Mouse (Mus musculus) midbrain, embryonic 13.5 days (tissue): ENCODE measurements around the gene Cradd. TPM values are rescaled to one million over a fixed set of nuclear protein-coding genes. Genes with fewer than 3 reads are reported as not detected.
A peak's percentile ranks its signal among the peaks of the same experiment; 100 is the strongest.

Experiments
- ATAC-seq: fragments of 200-750 bp; cut with Nextera tagmentation; 2 replicates; pipeline ENCODE4 v1.8.0; 2017; ENCODE audit warnings: mild to moderate bottlenecking, moderate TSS enrichment, moderate library complexity
- H3K27ac ChIP-seq: fragments of 300-500 bp; sonication (generic); 2 replicates; pipeline ENCODE4 v1.5.1; 2015; ENCODE audit warnings: inconsistent platforms, mild to moderate bottlenecking, moderate library complexity
- H3K27me3 ChIP-seq: fragments of 300-500 bp; sonication (generic); 2 replicates; pipeline ENCODE4 v1.6.1; 2015; ENCODE audit warnings: mild to moderate bottlenecking, inconsistent platforms
- H3K36me3 ChIP-seq: fragments of 300-500 bp; sonication (generic); 2 replicates; pipeline ENCODE4 v1.6.1; 2015; ENCODE audit warnings: mild to moderate bottlenecking, inconsistent platforms
- H3K4me1 ChIP-seq: fragments of 300-500 bp; sonication (generic); replicated peaks from 2 replicates; pipeline ENCODE4 v1.6.1; 2015; ENCODE audit warnings: inconsistent platforms
- H3K4me2 ChIP-seq: fragments of 300-500 bp; sonication (generic); replicated peaks from 2 replicates; pipeline ENCODE4 v1.6.1; 2015; ENCODE audit warnings: moderate library complexity, mild to moderate bottlenecking, inconsistent platforms
- H3K4me3 ChIP-seq: fragments of 300-500 bp; sonication (generic); replicated peaks from 2 replicates; pipeline ENCODE4 v1.5.1; 2015; ENCODE audit warnings: mild to moderate bottlenecking, inconsistent platforms
- H3K9ac ChIP-seq: fragments of 300-500 bp; sonication (generic); replicated peaks from 2 replicates; pipeline ENCODE4 v1.6.1; 2015; ENCODE audit warnings: mild to moderate bottlenecking, inconsistent platforms
- H3K9me3 ChIP-seq: fragments of 300-500 bp; sonication (generic); 2 replicates; pipeline ENCODE4 v1.6.1; 2016; ENCODE audit warnings: mild to moderate bottlenecking, inconsistent platforms
- WGBS: fragments of 180-500 bp; shearing (Covaris S2); methylation state at CpG from one replicate; pipeline ENCODE4 v1.1.7; 2015; 5-methylcytosine and 5-hydroxymethylcytosine counted together
- polyA plus RNA-seq: library from polyadenylated mRNA; unstranded; fragments of >200 nt; fragmentation: Nextera tagmentation; extraction: Ambion mirVana; gene quantifications from 2 replicates; pipeline ENCODE4 v1.2.1, GENCODE M21; 2015

The Cradd gene
- polyA plus RNA-seq, 1 experiment from 2014 or later: 10.7 TPM

GRCm38 (mm10) chr10:95299808-95300133, 24.2 kb downstream of the Cradd start:
- Histone ChIP-seq H3K4me1 (peaks cover 17% of the 10 kb centered on the region), H3K4me3 (no peak overlapping the region), H3K27me3 (no peaks in the 10 kb centered on the region), H3K27ac (no peak overlapping the region), H3K36me3 (no peaks in the 10 kb centered on the region), H3K9me3 (no peaks in the 10 kb centered on the region), H3K4me2 (no peak overlapping the region), H3K9ac (no peak overlapping the region)
- no peak for ATAC-seq
- WGBS: 88% methylated on average over 7 of the region's 7 CpGs

GRCm38 (mm10) chr10:95299010-95299807, 24.7 kb downstream of the Cradd start:
- no peak for ATAC-seq
- WGBS: 81% methylated on average over 18 of the region's 18 CpGs
- peaks cover 17% of the 10 kb centered on the region for H3K4me1 ChIP-seq
- no peaks in the 10 kb centered on the region for H3K9me3 ChIP-seq
- no peak overlapping the region for H3K9ac ChIP-seq
- no peak overlapping the region for H3K4me2 ChIP-seq
- no peak overlapping the region for H3K27ac ChIP-seq
- no peak overlapping the region for H3K4me3 ChIP-seq
- H3K36me3 ChIP-seq: no peaks in the 10 kb centered on the region
- H3K27me3 ChIP-seq: no peaks in the 10 kb centered on the region

- Histone ChIP-seq H3K4me1 (peaks cover 17% of the 10 kb centered on the region), H3K4me2 (no peak overlapping the region), H3K4me3 (no peak overlapping the region), H3K9ac (no peak overlapping the region), H3K9me3 (no peaks in the 10 kb centered on the region), H3K27me3 (no peaks in the 10 kb centered on the region), H3K27ac (no peak overlapping the region), H3K36me3 (no peaks in the 10 kb centered on the region)
- ATAC-seq: no peak
- 88% methylated on average over 6 of the region's 6 CpGs for WGBS
These were observed 25.4 kb downstream of the Cradd start for GRCm38 (mm10) chr10:95298504-95298903.

- Histone ChIP-seq H3K4me3 (no peak overlapping the region), H3K27ac (no peak overlapping the region), H3K27me3 (no peaks in the 10 kb centered on the region), H3K4me2 (no peak overlapping the region), H3K4me1 (peaks cover 17% of the 10 kb centered on the region), H3K9me3 (no peaks in the 10 kb centered on the region), H3K9ac (no peak overlapping the region), H3K36me3 (no peaks in the 10 kb centered on the region)
- 0 out of 2 replicates have a peak, but pooled peaks have one; percentile 27 for ATAC-seq
- WGBS: 69% methylated on average over 9 of the region's 9 CpGs
These were observed 26.2 kb downstream of the Cradd start for GRCm38 (mm10) chr10:95297690-95298104.

GRCm38 (mm10) chr10:95297024-95297423, 26.9 kb downstream of the Cradd start:
- H3K36me3 ChIP-seq: no peaks in the 10 kb centered on the region
- H3K4me3 ChIP-seq: no peak overlapping the region
- 86% methylated on average over 11 of the region's 11 CpGs for WGBS
- no peak overlapping the region for H3K9ac ChIP-seq
- H3K9me3 ChIP-seq: no peaks in the 10 kb centered on the region
- no peaks in the 10 kb centered on the region for H3K27me3 ChIP-seq
- no peak overlapping the region for H3K4me2 ChIP-seq
- peaks cover 12% of the 10 kb centered on the region for H3K4me1 ChIP-seq
- no peak for ATAC-seq
- H3K27ac ChIP-seq: no peak overlapping the region

GRCm38 (mm10) chr10:95293261-95293660, 30.7 kb downstream of the Cradd start:
- H3K27ac ChIP-seq: no peak overlapping the region
- no peak overlapping the region for H3K4me2 ChIP-seq
- ATAC-seq: no peak
- H3K36me3 ChIP-seq: no peaks in the 10 kb centered on the region
- 94% methylated on average over 8 of the region's 8 CpGs for WGBS
- H3K4me1 ChIP-seq: peaks cover 12% of the 10 kb centered on the region
- H3K4me3 ChIP-seq: no peak overlapping the region
- H3K27me3 ChIP-seq: no peaks in the 10 kb centered on the region
- no peaks in the 10 kb centered on the region for H3K9me3 ChIP-seq
- no peak overlapping the region for H3K9ac ChIP-seq

- H3K4me2 ChIP-seq: no peak overlapping the region
- ATAC-seq: no peak
- 93% methylated on average over 5 of the region's 5 CpGs for WGBS
- no peak overlapping the region for H3K27ac ChIP-seq
- no peaks in the 10 kb centered on the region for H3K9me3 ChIP-seq
- H3K36me3 ChIP-seq: no peaks in the 10 kb centered on the region
- H3K27me3 ChIP-seq: no peaks in the 10 kb centered on the region
- no peak overlapping the region for H3K4me3 ChIP-seq
- H3K4me1 ChIP-seq: 0 out of 2 replicates have a peak, but pooled peaks cover 4% of the 10 kb centered on the region
- H3K9ac ChIP-seq: no peak overlapping the region
These were observed 31.7 kb downstream of the Cradd start for GRCm38 (mm10) chr10:95292269-95292668.

- Histone ChIP-seq H3K36me3 (no peaks in the 10 kb centered on the region), H3K4me2 (no peak overlapping the region), H3K27me3 (no peaks in the 10 kb centered on the region), H3K9me3 (no peaks in the 10 kb centered on the region), H3K4me3 (no peak overlapping the region), H3K9ac (no peak overlapping the region), H3K4me1 (no peaks in the 10 kb centered on the region), H3K27ac (no peak overlapping the region)
- 86% methylated on average over 13 of the region's 13 CpGs for WGBS
- ATAC-seq: no peak
These were observed 32.6 kb downstream of the Cradd start for GRCm38 (mm10) chr10:95291133-95291876.

- Histone ChIP-seq H3K4me3 (no peak overlapping the region), H3K4me2 (no peak overlapping the region), H3K27me3 (no peaks in the 10 kb centered on the region), H3K9me3 (no peaks in the 10 kb centered on the region), H3K4me1 (no peaks in the 10 kb centered on the region), H3K36me3 (no peaks in the 10 kb centered on the region), H3K9ac (no peak overlapping the region), H3K27ac (no peak overlapping the region)
- 92% methylated on average over 8 of the region's 8 CpGs for WGBS
- no peak for ATAC-seq
These were observed 34.1 kb downstream of the Cradd start for GRCm38 (mm10) chr10:95289819-95290218.

GRCm38 (mm10) chr10:95288206-95288605, 35.7 kb downstream of the Cradd start:
- H3K4me3 ChIP-seq: no peak overlapping the region
- H3K4me1 ChIP-seq: no peaks in the 10 kb centered on the region
- no peaks in the 10 kb centered on the region for H3K36me3 ChIP-seq
- WGBS: 82% methylated on average over 4 of the region's 4 CpGs
- H3K9ac ChIP-seq: no peak overlapping the region
- no peak for ATAC-seq
- H3K9me3 ChIP-seq: no peaks in the 10 kb centered on the region
- H3K27ac ChIP-seq: no peak overlapping the region
- H3K4me2 ChIP-seq: no peak overlapping the region
- H3K27me3 ChIP-seq: no peaks in the 10 kb centered on the region

- no peak overlapping the region for H3K4me3 ChIP-seq
- no peak overlapping the region for H3K27ac ChIP-seq
- H3K27me3 ChIP-seq: no peaks in the 10 kb centered on the region
- no peak overlapping the region for H3K9ac ChIP-seq
- H3K36me3 ChIP-seq: no peaks in the 10 kb centered on the region
- ATAC-seq: no peak
- WGBS: 82% methylated on average over 8 of the region's 8 CpGs
- H3K9me3 ChIP-seq: no peaks in the 10 kb centered on the region
- H3K4me2 ChIP-seq: no peak overlapping the region
- no peaks in the 10 kb centered on the region for H3K4me1 ChIP-seq
These were observed 36.6 kb downstream of the Cradd start for GRCm38 (mm10) chr10:95287351-95287750.

- Histone ChIP-seq H3K27ac (no peak overlapping the region), H3K36me3 (no peaks in the 10 kb centered on the region), H3K27me3 (no peaks in the 10 kb centered on the region), H3K9ac (no peak overlapping the region), H3K4me1 (no peaks in the 10 kb centered on the region), H3K9me3 (no peaks in the 10 kb centered on the region), H3K4me3 (no peak overlapping the region), H3K4me2 (no peak overlapping the region)
- ATAC-seq: no peak
- WGBS: 92% methylated on average over 12 of the region's 12 CpGs
These were observed 40.5 kb downstream of the Cradd start for GRCm38 (mm10) chr10:95283434-95283833.
